Mouse (Mus musculus) forebrain, embryonic 13.5 days (tissue): Measurements from ENCODE around the gene Krtdap. TPM values are rescaled to one million over a fixed set of nuclear protein-coding genes. Genes with fewer than 3 reads are reported as not detected.
"Not testable (repeated sequence)": the region's sequence is repeated elsewhere in the genome, so short reads cannot be mapped to it uniquely, and the experiment has no call there.

Source experiments
- ATAC-seq: fragments of 200-750 bp; cut with Nextera tagmentation; 2 replicates; pipeline ENCODE4 v1.8.0; 2017
- H3K27ac ChIP-seq: fragments of 300-500 bp; sonication (generic); 2 replicates; pipeline ENCODE4 v1.5.1; 2015; ENCODE audit warnings: inconsistent platforms, mild to moderate bottlenecking, moderate library complexity
- H3K27me3 ChIP-seq: fragments of 300-500 bp; sonication (generic); 2 replicates; pipeline ENCODE4 v1.6.1; 2015; ENCODE audit warnings: mild to moderate bottlenecking, inconsistent platforms
- H3K36me3 ChIP-seq: fragments of 300-500 bp; sonication (generic); 2 replicates; pipeline ENCODE4 v1.6.1; 2015; ENCODE audit warnings: mild to moderate bottlenecking, inconsistent platforms; ENCODE audit not compliant: poor library complexity, severe bottlenecking
- H3K4me1 ChIP-seq: fragments of 300-500 bp; sonication (generic); 2 replicates; pipeline ENCODE4 v1.6.1; 2015; ENCODE audit warnings: inconsistent platforms
- H3K4me2 ChIP-seq: fragments of 300-500 bp; sonication (generic); 2 replicates; pipeline ENCODE4 v1.6.1; 2015; ENCODE audit warnings: inconsistent platforms, mild to moderate bottlenecking, moderate library complexity
- H3K4me3 ChIP-seq: fragments of 300-500 bp; sonication (generic); 2 replicates; pipeline ENCODE4 v1.5.1; 2015; ENCODE audit warnings: mild to moderate bottlenecking, inconsistent platforms
- H3K9ac ChIP-seq: fragments of 300-500 bp; sonication (generic); 2 replicates; pipeline ENCODE4 v1.6.1; 2015; ENCODE audit warnings: mild to moderate bottlenecking, inconsistent platforms
- H3K9me3 ChIP-seq: fragments of 300-500 bp; sonication (generic); replicated peaks from 2 replicates; pipeline ENCODE4 v1.6.1; 2016; ENCODE audit warnings: inconsistent platforms
- WGBS: fragments of 180-500 bp; shearing (Covaris S2); methylation state at CpG from one replicate; pipeline ENCODE4 v1.1.7; 2015; 5-methylcytosine and 5-hydroxymethylcytosine counted together
- polyA plus RNA-seq: library from polyadenylated mRNA; unstranded; fragments of >200 nt; fragmentation: Nextera tagmentation; extraction: Ambion mirVana; gene quantifications from 2 replicates; pipeline ENCODE4 v1.2.1, GENCODE M21; 2015

Krtdap gene
- polyA plus RNA-seq: not detected in 2 replicates

DNA sequence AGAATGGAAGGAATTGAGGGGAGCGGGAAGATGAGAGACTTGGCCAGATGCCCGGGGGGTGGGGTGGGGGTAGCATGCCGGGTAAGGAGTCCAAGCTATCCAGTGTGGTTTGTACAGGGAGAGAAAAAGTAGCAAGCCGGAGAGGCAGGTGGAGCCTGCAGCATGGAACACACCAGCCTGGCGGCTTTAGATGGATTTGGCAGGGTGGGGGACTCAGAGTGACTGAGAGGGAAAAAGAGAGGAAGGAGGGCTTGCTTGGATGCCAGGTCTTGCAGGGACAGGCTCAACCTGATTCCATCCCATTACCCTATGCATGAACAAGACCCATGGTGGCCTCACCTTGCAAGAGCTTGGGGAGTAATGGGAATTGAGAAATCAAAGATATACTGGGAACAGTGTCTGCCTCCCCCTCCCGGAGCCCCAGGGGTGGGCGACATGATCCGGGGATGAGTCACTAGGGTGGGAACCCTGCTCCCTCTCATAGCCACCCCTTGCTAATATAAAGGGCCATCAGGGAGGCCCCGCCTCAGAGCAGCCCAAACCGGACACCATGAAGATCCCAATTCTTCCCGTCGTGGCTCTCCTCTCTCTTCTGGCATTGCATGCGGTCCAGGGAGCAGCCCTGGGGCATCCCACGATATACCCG is at the start of gene Krtdap:
TSS of gene Krtdap (plus strand) at position 520 of the 646 bp plus-strand sequence.
- H3K4me2 ChIP-seq: no peak within 1 kb of the TSS
- no peak within 1 kb of the TSS for H3K9ac ChIP-seq
- H3K4me3 ChIP-seq: no peak within 1 kb of the TSS
- H3K4me1 ChIP-seq: peaks cover 14% of the 10 kb centered on the region
- 43% methylated on average over 14 of the region's 15 CpGs for WGBS
- no peaks in the 10 kb centered on the region for H3K36me3 ChIP-seq
- H3K27ac ChIP-seq: no peak within 1 kb of the TSS
- ATAC-seq: no peak
- H3K9me3 ChIP-seq: no peaks in the 10 kb centered on the region
- peaks cover 17% of the 10 kb centered on the region; the same call in 1 of the 2 replicates for H3K27me3 ChIP-seq

DNA sequence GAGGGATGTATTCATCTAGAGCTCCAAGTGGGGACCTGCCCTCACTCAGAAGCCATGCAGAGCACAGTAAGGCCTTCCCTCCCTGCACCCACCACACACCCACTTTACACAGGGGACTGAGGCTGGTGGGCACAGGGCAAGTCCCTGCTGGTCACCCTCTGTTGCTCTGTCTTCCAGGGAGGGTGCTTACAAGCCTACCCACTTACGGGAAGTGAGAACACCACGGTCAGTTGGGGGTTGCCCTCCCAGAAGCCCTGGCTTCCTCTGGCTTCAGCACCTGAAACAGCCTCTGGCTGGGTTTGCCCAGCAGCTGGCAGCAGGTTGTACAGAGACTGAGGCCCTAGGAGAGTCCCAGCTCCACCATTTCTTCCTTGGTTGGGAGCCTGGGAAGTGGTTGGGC is 45.1 kb upstream of the Krtdap start:
- H3K4me3 ChIP-seq, H3K27me3 ChIP-seq, ATAC-seq, H3K9me3 ChIP-seq, H3K4me2 ChIP-seq, H3K9ac ChIP-seq, H3K4me1 ChIP-seq, H3K27ac ChIP-seq: not testable (repeated sequence)
- WGBS: 100% methylated on average over 2 of the region's 2 CpGs
- peaks cover 27% of the 10 kb centered on the region for H3K36me3 ChIP-seq

DNA sequence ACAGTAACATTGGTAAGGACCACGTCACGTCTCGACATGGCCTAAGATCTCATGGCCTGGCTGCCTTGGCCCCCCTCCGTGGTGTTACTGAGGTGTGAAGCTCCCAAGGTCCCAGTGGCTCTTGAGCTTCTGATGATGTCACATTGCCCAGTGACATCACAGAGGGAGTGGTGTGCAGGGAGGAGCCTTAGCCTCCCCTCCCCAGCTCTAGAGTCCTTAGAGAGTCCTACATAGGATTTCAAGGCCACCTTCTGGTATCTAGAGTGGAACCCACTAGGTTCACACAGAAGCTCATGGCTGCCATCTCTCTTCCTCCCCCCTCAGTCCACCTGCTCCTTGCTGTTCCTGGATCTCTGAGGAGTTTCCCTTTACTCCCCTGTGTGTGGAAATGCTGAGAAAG is 44.1 kb upstream of the Krtdap start, which contains the start of gene Gapdhs:
TSS of gene Gapdhs (minus strand) at position 65 of the 400 bp plus-strand sequence.
- H3K9me3 ChIP-seq, H3K4me2 ChIP-seq, H3K27me3 ChIP-seq, H3K27ac ChIP-seq, H3K4me3 ChIP-seq, ATAC-seq, H3K9ac ChIP-seq, H3K4me1 ChIP-seq: not testable (repeated sequence)
- 71% methylated on average over 2 of the region's 4 CpGs for whole genome bisulfite sequencing
- H3K36me3 ChIP-seq: peaks cover 23% of the 10 kb centered on the region

DNA sequence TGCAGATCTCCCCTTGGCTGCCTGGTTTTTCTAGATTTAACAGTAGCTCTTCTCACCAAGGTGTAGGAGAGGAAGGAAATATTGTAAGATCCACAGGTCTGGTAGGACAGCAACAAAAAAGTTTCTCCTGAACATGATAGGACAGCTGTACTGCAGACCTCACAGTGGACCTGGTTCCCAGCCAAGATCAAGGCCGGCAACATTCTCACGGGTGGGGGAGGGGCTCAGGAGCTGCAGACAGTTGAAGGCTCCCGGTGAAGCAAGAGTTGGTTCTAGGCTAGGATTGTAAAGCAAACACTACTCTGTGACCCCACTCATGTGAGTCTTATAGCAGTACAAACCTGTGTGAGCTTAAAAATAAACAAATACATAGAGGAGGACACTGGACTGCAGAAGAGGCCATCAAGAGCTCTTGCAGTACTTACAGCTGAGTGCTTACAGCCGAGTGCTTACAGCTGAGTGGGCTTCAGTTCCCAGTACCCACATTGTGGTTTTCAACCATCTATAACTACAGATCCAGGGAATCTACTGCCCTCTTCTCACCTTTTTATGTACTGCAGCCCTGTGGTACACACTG is 43.6 kb upstream of the Krtdap start:
- no peak overlapping the region for H3K4me3 ChIP-seq
- H3K4me1 ChIP-seq: peaks cover 4% of the 10 kb centered on the region; the same call in 1 of the 2 replicates
- H3K4me2 ChIP-seq: no peak overlapping the region
- H3K9me3 ChIP-seq: no peaks in the 10 kb centered on the region
- no peak overlapping the region for H3K9ac ChIP-seq
- WGBS: 58% methylated on average over 4 of the region's 4 CpGs
- ATAC-seq: no peak
- no peak overlapping the region for H3K27ac ChIP-seq
- H3K27me3 ChIP-seq: no peaks in the 10 kb centered on the region
- peaks cover 23% of the 10 kb centered on the region for H3K36me3 ChIP-seq

DNA sequence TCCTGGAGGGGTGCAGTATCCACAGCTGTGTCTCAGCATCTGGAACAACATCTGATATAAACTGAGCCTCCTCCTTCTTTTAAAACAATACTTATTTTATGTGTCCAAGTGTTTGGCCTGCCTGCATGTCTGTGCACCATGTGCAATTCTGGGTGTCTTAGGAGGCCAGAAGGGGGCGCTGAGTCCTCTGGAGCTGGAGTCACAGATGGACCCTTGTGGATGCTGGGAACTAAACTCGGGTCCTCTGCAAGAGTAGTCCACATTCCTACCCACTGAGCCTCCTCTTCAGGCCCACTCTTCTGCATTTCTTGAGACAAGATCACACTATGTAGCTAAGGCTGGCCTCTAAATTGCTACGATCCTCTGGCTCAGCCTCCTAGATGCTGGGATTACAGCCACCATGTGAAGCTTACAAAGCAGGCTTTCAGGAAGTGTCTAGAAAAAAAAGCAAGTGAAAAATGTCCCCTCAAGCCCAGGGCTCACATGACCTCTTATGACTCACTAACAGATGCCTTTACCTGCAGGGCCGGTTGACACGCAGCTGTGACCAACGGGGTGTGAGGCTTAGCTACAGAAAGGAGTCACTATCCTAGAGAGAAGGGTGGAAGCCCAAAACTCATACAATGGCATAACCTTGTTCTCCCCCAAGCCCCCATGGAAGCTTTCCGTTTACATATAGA is 40.0 kb upstream of the Krtdap start:
- Histone ChIP-seq H3K9ac (no peak overlapping the region), H3K9me3 (no peaks in the 10 kb centered on the region), H3K4me3 (no peak overlapping the region), H3K4me2 (no peak overlapping the region), H3K36me3 (peaks cover 7% of the 10 kb centered on the region; the same call in 1 of the 2 replicates), H3K27ac (no peak overlapping the region), H3K27me3 (no peaks in the 10 kb centered on the region), H3K4me1 (peaks cover 4% of the 10 kb centered on the region; the same call in 1 of the 2 replicates)
- ATAC-seq: no peak
- WGBS: 92% methylated on average over 7 of the region's 7 CpGs

DNA sequence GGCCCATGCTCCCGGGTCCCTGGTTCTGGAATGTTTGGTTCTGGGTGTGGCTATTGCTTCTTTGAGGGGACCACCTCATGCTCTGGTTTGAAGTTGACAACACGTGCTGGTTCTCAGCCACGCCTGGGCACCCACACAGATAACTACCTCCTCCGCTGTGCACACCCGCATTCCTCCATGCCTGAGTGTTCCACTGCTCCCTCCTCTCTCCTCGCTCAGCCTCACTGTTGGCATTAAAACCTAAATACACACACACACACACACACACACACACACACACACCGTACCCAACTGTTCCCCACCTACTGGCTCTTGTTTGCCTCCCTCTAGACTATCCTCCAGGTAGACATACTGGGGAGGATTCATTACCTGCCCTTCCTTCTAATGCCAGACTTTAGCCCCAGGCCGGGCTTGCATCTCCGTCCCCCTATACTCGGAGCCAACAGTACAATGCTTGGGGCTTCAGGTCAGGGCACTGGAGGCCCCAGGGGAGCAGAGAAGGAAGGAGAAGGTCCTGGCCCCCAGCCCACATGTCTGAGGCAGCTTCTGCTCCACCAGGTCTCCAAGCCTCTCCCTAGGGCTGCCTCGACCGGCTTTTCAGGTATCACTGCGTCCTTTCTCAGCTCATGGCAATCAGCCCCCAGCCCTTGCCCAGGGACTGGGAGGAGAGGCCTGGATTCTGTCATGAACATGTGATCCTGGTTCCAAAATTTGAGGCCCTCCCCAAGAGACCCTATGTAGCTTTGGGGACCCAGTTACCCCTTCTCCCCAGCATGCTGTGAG is 37.7 kb upstream of the Krtdap start:
- Histone ChIP-seq H3K4me1 (no peaks in the 10 kb centered on the region), H3K4me2 (no peak overlapping the region), H3K27me3 (no peaks in the 10 kb centered on the region), H3K27ac (no peak overlapping the region), H3K9me3 (peaks cover 9% of the 10 kb centered on the region), H3K36me3 (peaks cover 14% of the 10 kb centered on the region), H3K9ac (no peak overlapping the region), H3K4me3 (no peak overlapping the region)
- 89% methylated on average over 12 of the region's 13 CpGs for WGBS
- ATAC-seq: no peak

DNA sequence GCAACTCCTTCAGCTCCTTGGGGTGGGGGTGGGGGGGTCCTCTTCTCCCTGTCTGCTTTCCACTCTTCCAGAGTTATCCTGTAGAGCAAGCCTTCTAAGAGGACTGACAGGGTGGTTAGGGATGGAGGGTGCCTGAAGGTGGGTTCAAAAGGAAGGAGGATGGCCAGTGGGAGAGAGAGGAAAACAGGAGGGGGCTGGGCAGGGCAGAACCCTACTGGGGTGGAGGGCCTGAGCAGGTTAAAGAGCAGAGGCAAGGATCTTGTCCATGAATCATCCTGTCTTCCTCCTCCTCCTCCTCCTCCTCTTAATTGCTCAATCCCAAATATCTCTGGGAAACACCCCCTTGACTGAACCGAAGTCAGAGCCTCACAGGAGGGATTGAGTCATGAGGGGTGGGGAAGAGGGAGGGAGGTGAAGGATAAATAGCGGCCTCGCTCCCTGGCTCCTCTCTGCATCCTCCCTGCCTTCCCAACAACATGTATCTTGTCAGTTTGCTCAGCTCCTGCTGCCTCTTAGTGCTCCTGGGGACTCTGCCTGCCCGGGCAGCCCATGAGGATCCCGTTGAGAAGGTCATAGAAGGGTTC is 36.5 kb upstream of the Krtdap start, which contains the start of gene Sbsn:
TSS of gene Sbsn (plus strand) at position 386 of the 584 bp plus-strand sequence.
- Histone ChIP-seq H3K9ac (no peak within 1 kb of the TSS), H3K27me3 (no peaks in the 10 kb centered on the region), H3K4me3 (no peak within 1 kb of the TSS), H3K4me2 (no peak within 1 kb of the TSS), H3K27ac (no peak within 1 kb of the TSS), H3K36me3 (peaks cover 25% of the 10 kb centered on the region), H3K4me1 (no peaks in the 10 kb centered on the region), H3K9me3 (peaks cover 12% of the 10 kb centered on the region)
- ATAC-seq: no peak
- 84% methylated on average over 5 of the region's 5 CpGs for WGBS

DNA sequence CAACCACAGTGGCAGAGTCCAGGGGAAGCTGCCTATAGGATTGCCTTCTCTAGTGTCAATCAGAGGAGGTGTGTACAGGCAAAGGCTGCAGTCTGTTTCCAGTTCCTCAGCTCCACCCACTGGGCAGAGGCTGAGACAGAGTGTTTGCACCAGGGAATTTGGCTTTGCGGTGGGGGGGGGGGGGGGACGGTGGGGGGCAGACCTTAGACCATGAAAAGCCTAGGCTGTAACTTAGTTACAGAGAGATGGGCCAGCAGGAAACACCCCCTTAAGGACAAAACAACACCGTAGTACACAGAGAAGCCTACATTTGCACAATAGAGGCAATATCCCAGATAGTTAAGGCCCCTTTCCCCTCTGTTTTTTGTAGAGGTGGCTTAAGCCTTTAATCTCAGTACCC is 30.7 kb upstream of the Krtdap start:
- peaks cover 25% of the 10 kb centered on the region for H3K36me3 ChIP-seq
- H3K9ac ChIP-seq: no peak overlapping the region
- no peak overlapping the region for H3K4me2 ChIP-seq
- H3K4me3 ChIP-seq: no peak overlapping the region
- H3K4me1 ChIP-seq: no peaks in the 10 kb centered on the region
- H3K27ac ChIP-seq: no peak overlapping the region
- H3K9me3 ChIP-seq: peaks cover 12% of the 10 kb centered on the region
- no peak for ATAC-seq
- H3K27me3 ChIP-seq: no peaks in the 10 kb centered on the region
- 74% methylated on average over 3 of the region's 3 CpGs for WGBS

DNA sequence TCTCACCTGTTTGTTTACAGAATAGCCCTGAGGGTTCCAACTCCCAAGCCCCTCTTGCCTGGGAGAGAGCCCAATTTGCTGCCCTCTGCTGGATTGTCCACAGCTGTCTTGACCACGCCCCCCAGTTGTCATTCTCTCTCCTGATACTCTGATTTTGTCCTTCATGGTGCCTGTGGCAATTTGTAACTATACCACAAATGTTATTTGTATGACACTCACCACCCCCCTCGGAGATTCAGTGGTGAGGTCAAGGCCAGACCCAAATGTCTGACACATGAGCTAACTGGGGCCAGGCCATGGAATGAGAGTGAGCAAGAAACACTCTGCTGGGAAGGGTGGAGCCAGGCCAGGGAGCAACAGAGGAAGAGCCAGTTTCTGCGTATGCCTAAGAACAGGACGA is 28.8 kb upstream of the Krtdap start:
- H3K27me3 ChIP-seq: no peaks in the 10 kb centered on the region
- ATAC-seq: no peak
- H3K9ac ChIP-seq: no peak overlapping the region
- no peaks in the 10 kb centered on the region for H3K4me1 ChIP-seq
- H3K4me2 ChIP-seq: no peak overlapping the region
- peaks cover 12% of the 10 kb centered on the region for H3K9me3 ChIP-seq
- peaks cover 25% of the 10 kb centered on the region for H3K36me3 ChIP-seq
- no peak overlapping the region for H3K27ac ChIP-seq
- H3K4me3 ChIP-seq: no peak overlapping the region
- WGBS: 42% methylated on average over 4 of the region's 4 CpGs

DNA sequence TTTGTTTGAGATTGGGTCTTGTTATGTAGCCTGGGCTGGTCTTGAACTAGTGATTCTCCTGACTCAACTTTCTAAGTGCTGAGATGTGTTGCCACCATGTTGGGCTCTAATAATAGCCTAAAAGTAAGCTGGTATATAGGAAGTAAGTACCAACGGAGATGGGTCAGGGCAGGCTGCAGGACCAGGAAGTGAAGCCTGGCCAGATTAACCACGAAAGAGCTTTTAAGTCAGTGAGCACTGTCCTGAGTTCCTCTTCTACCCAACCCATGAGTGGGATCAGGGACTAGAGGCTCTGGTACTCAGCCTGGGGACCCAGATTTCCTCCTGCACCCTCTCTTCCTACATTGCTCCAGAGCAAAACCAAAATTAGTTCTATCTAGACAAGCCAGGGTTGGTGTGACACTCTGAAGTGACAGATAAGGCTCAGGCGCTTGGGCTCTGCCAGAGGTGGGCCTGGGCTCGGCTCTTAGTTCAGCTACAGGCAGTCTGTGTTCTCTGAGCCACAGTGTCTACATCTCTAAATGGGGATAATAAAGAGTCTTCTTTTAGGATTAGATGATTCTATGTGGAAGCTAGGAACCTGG is 25.8 kb upstream of the Krtdap start:
- H3K4me1 ChIP-seq: no peaks in the 10 kb centered on the region
- no peak overlapping the region for H3K4me3 ChIP-seq
- H3K27me3 ChIP-seq: 0 out of 2 replicates have a peak, but pooled peaks cover 4% of the 10 kb centered on the region
- H3K4me2 ChIP-seq: no peak overlapping the region
- no peak for ATAC-seq
- H3K9ac ChIP-seq: no peak overlapping the region
- H3K9me3 ChIP-seq: no peaks in the 10 kb centered on the region
- H3K36me3 ChIP-seq: 0 out of 2 replicates have a peak, but pooled peaks cover under 1% of the 10 kb centered on the region
- 84% methylated on average over 4 of the region's 4 CpGs for WGBS
- no peak overlapping the region for H3K27ac ChIP-seq

DNA sequence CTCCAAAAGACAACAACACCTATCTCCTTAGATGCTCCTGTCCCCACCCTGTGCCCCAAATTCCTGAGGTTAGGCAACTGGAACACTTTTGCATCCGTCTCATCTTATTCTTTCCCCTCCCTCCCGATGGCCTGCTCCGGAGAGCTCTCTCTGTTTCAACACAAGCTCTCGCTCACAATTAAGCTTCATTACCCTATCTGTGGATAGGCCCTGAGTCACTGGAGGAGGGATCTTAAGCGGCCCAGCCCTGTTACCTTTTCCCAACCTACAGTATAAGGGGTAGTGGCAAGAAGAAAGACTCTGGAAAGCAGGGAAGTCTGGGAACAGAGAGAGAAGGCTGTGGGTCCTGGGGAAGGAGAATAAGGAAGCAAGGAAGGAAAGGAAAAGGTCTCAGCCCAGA is 24.2 kb upstream of the Krtdap start, which contains the start of gene Dmkn:
TSS of gene Dmkn (plus strand) at position 301 of the 400 bp plus-strand sequence.
- H3K4me3 ChIP-seq: no peak within 1 kb of the TSS
- WGBS: 28% methylated on average over 5 of the region's 5 CpGs
- no peak for ATAC-seq
- H3K4me1 ChIP-seq: no peaks in the 10 kb centered on the region
- H3K9ac ChIP-seq: 0 out of 2 replicates have a peak within 1 kb of the TSS, but pooled peaks have one; percentile 12
- no peak within 1 kb of the TSS; the same call in 1 of the 2 replicates for H3K27ac ChIP-seq
- no peaks in the 10 kb centered on the region for H3K9me3 ChIP-seq
- H3K4me2 ChIP-seq: no peak within 1 kb of the TSS
- H3K36me3 ChIP-seq: no peaks in the 10 kb centered on the region
- H3K27me3 ChIP-seq: 0 out of 2 replicates have a peak, but pooled peaks cover 4% of the 10 kb centered on the region
